Mouse (Mus musculus) spleen, adult 2 months (tissue): ENCODE measurements around the gene Itgb5. TPM values are rescaled to one million over a fixed set of nuclear protein-coding genes. Genes with fewer than 3 reads are reported as not detected.
A peak's percentile ranks its signal among the peaks of the same experiment; 100 is the strongest.

Experiments used
- DNase-seq, 2 experiments: peaks; one replicate each; pipeline versions ENCODE4 v3.0.0 to v3.0.0-alpha.2; 2012 to 2021; ENCODE audit warnings: low spot score in 2 of 2, low read depth in 1 of 2
- H3K27ac ChIP-seq: fragments of 200-500 bp; 2 replicates; pipeline ENCODE4 v1.5.1; 2012; ENCODE audit warnings: low read length, inconsistent platforms; ENCODE audit not compliant: insufficient read depth
- H3K27me3 ChIP-seq: fragments of 200-500 bp; 2 replicates; pipeline ENCODE4 v1.6.1; 2012; ENCODE audit warnings: mild to moderate bottlenecking, moderate library complexity, low read length, inconsistent platforms; ENCODE audit not compliant: control insufficient read depth, insufficient read depth
- H3K36me3 ChIP-seq: fragments of 200-500 bp; 2 replicates; pipeline ENCODE4 v1.6.1; 2012; ENCODE audit warnings: mild to moderate bottlenecking, low read length, inconsistent platforms; ENCODE audit not compliant: control insufficient read depth, insufficient read depth
- H3K4me1 ChIP-seq: fragments of 200-500 bp; 2 replicates; pipeline ENCODE4 v1.6.1; 2011; ENCODE audit warnings: inconsistent platforms; ENCODE audit not compliant: control insufficient read depth, insufficient read depth, insufficient read length
- H3K4me3 ChIP-seq: fragments of 200-500 bp; 2 replicates; pipeline ENCODE4 v1.5.1; 2011; ENCODE audit warnings: mild to moderate bottlenecking, inconsistent platforms; ENCODE audit not compliant: insufficient read depth, insufficient read length; ENCODE audit errors: extremely low read depth
- CTCF ChIP-seq: fragments of 200-500 bp; IDR thresholded peaks from 2 replicates; pipeline ENCODE4 v1.5.1; 2011; ENCODE audit warnings: mild to moderate bottlenecking, inconsistent platforms; ENCODE audit not compliant: insufficient read depth, insufficient read length, insufficient replicate concordance; ENCODE audit errors: extremely low read depth
- POLR2A ChIP-seq: fragments of 200-500 bp; IDR thresholded peaks from 2 replicates; pipeline ENCODE4 v1.6.1; 2011; ENCODE audit warnings: low read depth, low read length, inconsistent platforms
- WGBS: fragments of 180-500 bp; shearing (Covaris S2); methylation state at CpG from one replicate; pipeline ENCODE4 v1.1.7; 2018; 5-methylcytosine and 5-hydroxymethylcytosine counted together
- polyA plus RNA-seq: library from polyadenylated mRNA; depleted of rRNA; stranded (reverse); fragments of >200 nt; gene quantifications from 2 replicates; pipeline ENCODE4 v1.2.3, GENCODE M21; 2012; rRNA removed

Itgb5 gene
- polyA plus RNA-seq, 1 experiment, result 36.4 TPM

DNA sequence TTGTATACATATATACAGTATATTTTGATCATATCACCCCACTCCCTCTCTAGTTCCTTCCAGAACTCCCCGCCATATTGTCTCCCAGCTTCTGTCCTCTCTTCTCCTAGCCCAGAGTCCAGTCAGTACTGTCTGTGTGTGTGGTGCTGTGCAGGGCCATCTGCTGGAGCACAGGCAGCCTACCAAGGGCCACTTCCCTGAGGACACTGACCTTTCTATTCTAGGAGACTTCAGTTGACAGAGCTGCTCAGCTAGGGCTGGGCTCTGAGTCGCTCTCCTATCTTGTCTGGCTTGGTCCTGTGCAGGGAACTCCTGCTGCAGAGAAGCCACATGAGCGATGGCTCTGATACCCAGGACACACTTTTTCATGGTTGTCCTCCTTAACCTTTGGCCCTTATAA, 166.0 kb downstream of the Itgb5 start:
- no peak overlapping the region for H3K4me3 ChIP-seq
- H3K36me3 ChIP-seq, result no peaks in the 10 kb centered on the region
- H3K27me3 ChIP-seq, result no peaks in the 10 kb centered on the region
- DNase-seq, result no peak
- H3K27ac ChIP-seq, result no peak overlapping the region
- TF ChIP-seq POLR2A (no peak), CTCF (no peak)
- 86% methylated on average over 3 of the region's 3 CpGs for WGBS
- H3K4me1 ChIP-seq, result no peaks in the 10 kb centered on the region

DNA sequence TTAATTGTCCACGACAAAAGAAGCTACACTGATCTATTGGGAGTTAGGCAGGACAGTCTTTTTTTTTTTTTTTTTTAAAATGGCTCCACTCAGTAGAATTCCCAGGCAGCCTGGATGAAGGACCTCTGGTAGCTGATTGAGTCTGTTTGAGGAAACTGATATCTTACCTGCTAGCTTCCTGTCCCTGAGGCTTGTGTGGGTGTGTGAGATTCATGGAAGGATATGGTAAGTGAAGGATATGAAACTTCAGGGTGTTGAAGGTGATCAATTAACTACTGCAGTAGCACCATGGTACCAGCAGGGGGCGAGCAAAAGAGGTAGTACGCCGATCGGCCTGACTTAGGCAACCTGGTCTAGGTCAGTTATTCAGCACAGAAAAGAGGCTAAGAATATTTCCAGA, 166.6 kb downstream of the Itgb5 start:
- DNase-seq, result peak; percentile 44 to 62
- no peak overlapping the region for H3K4me3 ChIP-seq
- no peak overlapping the region for H3K27ac ChIP-seq
- no peaks in the 10 kb centered on the region for H3K4me1 ChIP-seq
- no peaks in the 10 kb centered on the region for H3K27me3 ChIP-seq
- WGBS, result 2% methylated on average over 5 of the region's 5 CpGs
- TF ChIP-seq CTCF (peak; percentile 63; the same call in 1 of the 2 replicates), POLR2A (no peak)
- H3K36me3 ChIP-seq, result no peaks in the 10 kb centered on the region

DNA sequence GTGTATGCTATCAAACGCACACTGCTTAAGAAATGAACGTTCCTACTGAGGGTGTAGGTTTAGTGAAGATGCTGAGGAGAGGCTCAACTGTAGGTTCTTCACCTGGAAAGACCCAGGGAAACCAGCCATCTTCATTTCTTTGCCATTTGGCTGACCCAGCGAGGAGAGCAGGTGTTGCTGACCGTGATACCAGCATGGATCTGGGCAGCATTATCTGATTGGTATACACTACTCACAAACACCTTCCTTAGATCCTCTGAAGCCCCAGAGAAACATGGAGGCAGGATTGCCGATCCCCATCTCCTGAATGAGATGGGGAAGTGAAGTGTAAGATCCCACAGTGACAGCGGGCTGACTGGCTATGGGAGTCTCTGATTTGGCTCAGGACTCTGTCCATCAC, 168.5 kb downstream of the Itgb5 start:
- H3K4me3 ChIP-seq, result no peak overlapping the region
- no peaks in the 10 kb centered on the region for H3K4me1 ChIP-seq
- 88% methylated on average over 6 of the region's 6 CpGs for WGBS
- DNase-seq, result no peak
- H3K27ac ChIP-seq, result no peak overlapping the region
- TF ChIP-seq CTCF, result no peak
- TF ChIP-seq POLR2A, result no peak
- H3K27me3 ChIP-seq, result no peaks in the 10 kb centered on the region
- H3K36me3 ChIP-seq, result no peaks in the 10 kb centered on the region

Other genes with a start within 250 kb of the Itgb5 start
- 36.0 and 42.4 TPM in 2 replicates for gene Heg1, start 145.3 kb upstream of the Itgb5 start, polyA plus RNA-seq
- 2.6 and 2.8 TPM in 2 replicates for gene Muc13, start 35.6 kb upstream of the Itgb5 start, polyA plus RNA-seq
- 6.1 TPM in 2 replicates for gene Umps, start 137.4 kb downstream of the Itgb5 start, polyA plus RNA-seq